In the genomic region with DNA sequence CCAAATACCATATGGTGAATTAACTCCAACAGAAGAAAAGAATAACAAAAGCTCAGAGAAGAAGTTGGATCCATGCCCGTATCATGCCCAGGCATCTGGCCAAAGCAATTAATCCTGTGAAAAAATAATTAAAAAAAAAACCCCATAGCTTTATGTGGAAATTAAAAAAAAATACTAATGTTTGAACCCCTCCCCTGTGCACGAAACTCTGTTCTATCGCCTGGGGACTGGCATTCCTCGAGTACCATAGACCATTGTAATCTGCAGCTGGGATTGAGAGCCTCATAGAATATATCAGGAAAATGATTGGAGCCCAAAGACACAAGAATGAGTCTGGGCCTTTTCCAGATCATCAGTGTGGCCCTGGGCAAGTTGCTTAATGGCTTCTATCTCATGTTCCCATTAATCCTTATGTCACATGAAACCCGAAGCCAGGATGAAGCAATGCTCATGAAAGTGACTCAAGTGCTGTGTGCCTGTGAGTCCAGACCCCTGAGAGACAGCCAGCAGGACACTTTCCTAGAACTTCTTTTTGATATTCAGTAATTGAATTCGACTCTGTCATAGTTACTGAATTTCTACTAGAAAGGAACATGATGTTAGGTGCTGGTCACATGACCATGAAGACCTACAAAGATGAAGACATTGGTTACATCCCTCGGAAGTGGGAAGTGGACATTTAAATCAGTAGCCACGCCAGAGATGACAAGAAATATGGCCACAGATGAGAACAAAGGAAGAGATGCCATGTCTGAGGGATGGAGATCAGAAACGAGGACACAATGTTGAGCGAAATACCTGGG, we compare ENCODE assay signal across 9 mouse cellular contexts. TPM values are rescaled to one million over a fixed set of nuclear protein-coding genes. Genes with fewer than 3 reads are reported as not detected.
DNase-seq lines count a peak whose midpoint lies in the region; ATAC-seq and TF ChIP-seq lines count a peak whose summit lies in the region.
"Had no signal": no experiment of that assay in that cellular context is flagged by ENCODE, and none has a peak within 500 bp of the region (broad histone marks: within the 10 kb centered on the region; RNA-seq: fewer than 3 reads in every experiment).

No protein-coding gene starts in this region.

- DNase-seq in intestine, embryonic 14.5 days (ENCODE audit: low spot score): no peak
- peak; percentile 34 for DNase-seq in MN1 (ENCODE audit: low spot score)
- DNase-seq in brain, embryonic 14.5 days (ENCODE audit: low read depth): peak; percentile 92
- no peak for DNase-seq in liver, embryonic 14.5 days (ENCODE audit: low read depth in 3 of 3, low spot score in 3 of 3)
- DNase-seq in thymus, adult 18-20 months: no peak
- DNase-seq in spleen, postnatal 36 days (ENCODE audit: low spot score in 2 of 2): no peak
- no peak for DNase-seq in lung, adult 2 months
- DNase-seq: kidney, postnatal 10 days had no signal

- no peak for TF ChIP-seq CTCF in brain, embryonic 14.5 days (IDR thresholded peaks at IDR 0.05; ENCODE audit: borderline replicate concordance, extremely low read depth, insufficient read depth, insufficient read length)
- TF ChIP-seq CTCF in liver, embryonic 14.5 days (IDR thresholded peaks at IDR 0.05; ENCODE audit: low read depth): no peak
- no peak for TF ChIP-seq CTCF in lung, adult 2 months (IDR thresholded peaks at IDR 0.05; ENCODE audit: insufficient read depth, low read length)

- H3K36me3 ChIP-seq in intestine, embryonic 14.5 days (ENCODE audit: control insufficient read depth, insufficient read depth, low read length): no peaks in the 10 kb centered on the region
- no peaks in the 10 kb centered on the region for H3K36me3 ChIP-seq in intestine, embryonic 16.5 days (ENCODE audit: control insufficient read depth, insufficient read depth, low read length)
- H3K36me3 ChIP-seq in liver, embryonic 14.5 days (replicated peaks; ENCODE audit: control insufficient read depth, insufficient read depth, low read depth): no peaks in the 10 kb centered on the region

- H3K4me2 ChIP-seq in intestine, embryonic 14.5 days (ENCODE audit: low read length): peak overlapping the region; percentile 51; the same call in 1 of the 2 replicates
- no peak overlapping the region for H3K4me2 ChIP-seq in intestine, embryonic 16.5 days (ENCODE audit: low read depth, low read length)
- H3K4me2 ChIP-seq in liver, embryonic 14.5 days (ENCODE audit: low read depth): peak overlapping the region; percentile 47

- no peak overlapping the region for H3K4me3 ChIP-seq in intestine, embryonic 14.5 days (ENCODE audit: low read depth, low read length)
- H3K4me3 ChIP-seq in intestine, embryonic 16.5 days (ENCODE audit: low read length): no peak overlapping the region
- peak overlapping the region in 1 of 2 experiments; percentile 35; a peak in 1 of 4 replicates for H3K4me3 ChIP-seq in liver, embryonic 14.5 days (ENCODE audit: insufficient read depth in 1 of 2, low read depth in 2 of 2, low read length in 2 of 2)
- H3K4me3 ChIP-seq in lung, adult 2 months (replicated peaks; ENCODE audit: extremely low read depth, low read depth, low read length): no peak overlapping the region

- WGBS in intestine, embryonic 14.5 days: 65% methylated on average over 10 of the region's 10 CpGs
- WGBS in intestine, embryonic 16.5 days: 65% methylated on average over 10 of the region's 10 CpGs
- WGBS in liver, embryonic 14.5 days (ENCODE audit: insufficient replicate concordance): 51% methylated on average over 10 of the region's 10 CpGs
- 68% methylated on average over 10 of the region's 10 CpGs for WGBS in lung, adult 2 months

- no peak for TF ChIP-seq POLR2A in brain, embryonic 14.5 days (IDR thresholded peaks at IDR 0.05; ENCODE audit: borderline replicate concordance, extremely low read depth, insufficient read depth, insufficient read length, poor library complexity, severe bottlenecking)
- TF ChIP-seq POLR2A in lung, adult 2 months (IDR thresholded peaks at IDR 0.05; ENCODE audit: borderline replicate concordance, extremely low read depth, low read depth, low read length): no peak

- H3K9me3 ChIP-seq in intestine, embryonic 14.5 days (ENCODE audit: control insufficient read depth, low read length): no peaks in the 10 kb centered on the region
- no peaks in the 10 kb centered on the region for H3K9me3 ChIP-seq in intestine, embryonic 16.5 days (ENCODE audit: control insufficient read depth, low read length)
- no peaks in the 10 kb centered on the region for H3K9me3 ChIP-seq in liver, embryonic 14.5 days (ENCODE audit: control insufficient read depth, low read length)

- H3K27ac ChIP-seq in intestine, embryonic 14.5 days (ENCODE audit: low read depth): no peak overlapping the region
- H3K27ac ChIP-seq in intestine, embryonic 16.5 days (ENCODE audit: low read length): no peak overlapping the region
- H3K27ac ChIP-seq in liver, embryonic 14.5 days: no peak overlapping the region

- ATAC-seq in intestine, embryonic 14.5 days (replicated peaks; ENCODE audit: low FRiP score, low TSS enrichment, low read depth): no peak
- no peak for ATAC-seq in intestine, embryonic 16.5 days
- no peak for ATAC-seq in liver, embryonic 14.5 days (ENCODE audit: insufficient read depth)

- peaks cover 29% of the 10 kb centered on the region for H3K4me1 ChIP-seq in intestine, embryonic 14.5 days (replicated peaks; ENCODE audit: control insufficient read depth, insufficient read depth, low read length)
- peaks cover 7% of the 10 kb centered on the region for H3K4me1 ChIP-seq in intestine, embryonic 16.5 days (ENCODE audit: control insufficient read depth, insufficient read depth, low read length)
- peaks cover 0 to 22% of the 10 kb centered on the region in 2 experiments; a peak in 2 of 4 replicates for H3K4me1 ChIP-seq in liver, embryonic 14.5 days (replicated peaks; ENCODE audit: control insufficient read depth in 2 of 2, insufficient read depth in 2 of 2, low read length in 1 of 2)
- H3K4me1 ChIP-seq in lung, adult 2 months (ENCODE audit: control insufficient read depth, insufficient read depth, low read length): peaks cover 4% of the 10 kb centered on the region

- H3K27me3 ChIP-seq in intestine, embryonic 14.5 days (replicated peaks; ENCODE audit: control insufficient read depth, insufficient read depth, low read length): no peaks in the 10 kb centered on the region
- H3K27me3 ChIP-seq in intestine, embryonic 16.5 days (replicated peaks; ENCODE audit: control insufficient read depth, insufficient read depth, low read length): no peaks in the 10 kb centered on the region
- no peaks in the 10 kb centered on the region for H3K27me3 ChIP-seq in liver, embryonic 14.5 days (ENCODE audit: control insufficient read depth, insufficient read depth, low read length)

- no peak for TF ChIP-seq EP300 in liver, embryonic 14.5 days (IDR thresholded peaks at IDR 0.05; ENCODE audit: low read depth)

- H3K9ac ChIP-seq in intestine, embryonic 14.5 days (ENCODE audit: low read length): no peak overlapping the region
- no peak overlapping the region for H3K9ac ChIP-seq in intestine, embryonic 16.5 days (ENCODE audit: low read depth, low read length)
- H3K9ac ChIP-seq in liver, embryonic 14.5 days (replicated peaks): no peak overlapping the region

RNA-seq across cellular contexts. Expression of a gene that starts 1.3 kb away (rescaled TPM):
- polyA plus RNA-seq in intestine, embryonic 14.5 days (2014; fragmentation: Nextera tagmentation; extraction: Ambion mirVana): 4.9 and 6.2 TPM in 2 replicates
- 6.1 and 7.0 TPM in 2 replicates for polyA plus RNA-seq in intestine, embryonic 16.5 days (2015; fragmentation: Nextera tagmentation; extraction: Ambion mirVana)
- polyA plus RNA-seq in brain, embryonic 14.5 days (2012; rRNA removed): 2.7 and 3.8 TPM in 2 replicates
- polyA plus RNA-seq in liver, embryonic 14.5 days (2012; rRNA removed): 2.5 and 3.4 TPM in 2 replicates
- 3.9 and 5.1 TPM in 2 replicates for polyA plus RNA-seq in liver, embryonic 14.5 days (2014; fragmentation: Nextera tagmentation; extraction: Ambion mirVana)
- 11.5 and 21.3 TPM in 2 replicates for polyA plus RNA-seq in lung, adult 2 months (2012; rRNA removed)

RNA-seq across cellular contexts. Expression of a gene that starts 1.8 kb away (rescaled TPM):
- polyA plus RNA-seq in intestine, embryonic 14.5 days (2014; fragmentation: Nextera tagmentation; extraction: Ambion mirVana): 6.0 and 6.4 TPM in 2 replicates
- polyA plus RNA-seq in intestine, embryonic 16.5 days (2015; fragmentation: Nextera tagmentation; extraction: Ambion mirVana): 3.6 and 4.3 TPM in 2 replicates
- polyA plus RNA-seq in brain, embryonic 14.5 days (2012; rRNA removed): 49.5 and 59.7 TPM in 2 replicates
- polyA plus RNA-seq in liver, embryonic 14.5 days (2012; rRNA removed): 11.9 and 12.4 TPM in 2 replicates
- polyA plus RNA-seq in liver, embryonic 14.5 days (2014; fragmentation: Nextera tagmentation; extraction: Ambion mirVana): 14.2 and 17.3 TPM in 2 replicates
- 1.6 and 2.2 TPM in 2 replicates for polyA plus RNA-seq in lung, adult 2 months (2012; rRNA removed)

Comparison
In these comparisons a context has a peak if more than half of its experiments do, and no peak if none do; other contexts are left out.
1. DNase-seq: peak in MN1 (single experiment) and brain, embryonic 14.5 days (single experiment); none in intestine, embryonic 14.5 days (single experiment), liver, embryonic 14.5 days (0 of 3), thymus, adult 18-20 months (0 of 2), spleen, postnatal 36 days (0 of 2) and lung, adult 2 months (single experiment).